Mouse (Mus musculus) bone marrow, adult 2 months (tissue): ENCODE data around the gene Kcng3. TPM values are rescaled to one million over a fixed set of nuclear protein-coding genes. Genes with fewer than 3 reads are reported as not detected.

Source experiments
- H3K27ac ChIP-seq: fragments of 200-500 bp; 2 replicates; pipeline ENCODE4 v1.5.1; 2012; ENCODE audit warnings: low read depth, mild to moderate bottlenecking, control low read depth, inconsistent platforms, low read length; ENCODE audit not compliant: control insufficient read depth, poor library complexity, insufficient read depth
- H3K4me1 ChIP-seq: fragments of 200-500 bp; 2 replicates; pipeline ENCODE4 v1.6.1; 2011; ENCODE audit warnings: low read length; ENCODE audit not compliant: control insufficient read depth, insufficient read depth
- H3K4me3 ChIP-seq: fragments of 200-500 bp; replicated peaks from 2 replicates; pipeline ENCODE3; 2011; ENCODE audit warnings: mild to moderate bottlenecking, low read depth, low read length, control low read depth; ENCODE audit not compliant: control insufficient read depth
- CTCF ChIP-seq: fragments of 200-500 bp; IDR thresholded peaks from 2 replicates; pipeline ENCODE4 v1.5.1; 2011; ENCODE audit warnings: low read length, control low read depth; ENCODE audit not compliant: control insufficient read depth, insufficient read depth
- POLR2A ChIP-seq: fragments of 200-500 bp; IDR thresholded peaks from 2 replicates; pipeline ENCODE4 v1.6.1; 2011; ENCODE audit warnings: low read depth, mild to moderate bottlenecking, control low read depth, low read length, borderline replicate concordance; ENCODE audit not compliant: control insufficient read depth
- WGBS: fragments of 180-500 bp; shearing (Covaris S2); methylation state at CpG from one replicate; pipeline ENCODE4 v1.1.7; 2018; 5-methylcytosine and 5-hydroxymethylcytosine counted together
- polyA plus RNA-seq: library from polyadenylated mRNA; stranded (reverse); fragments of >200 nt; gene quantifications from 2 replicates; pipeline ENCODE4 v1.2.4, GENCODE M21; 2011; ENCODE audit warnings: low replicate concordance; ENCODE audit not compliant: missing spikeins, insufficient read depth, insufficient read length

The Kcng3 gene
- polyA plus RNA-seq, 1 experiment: not detected

DNA sequence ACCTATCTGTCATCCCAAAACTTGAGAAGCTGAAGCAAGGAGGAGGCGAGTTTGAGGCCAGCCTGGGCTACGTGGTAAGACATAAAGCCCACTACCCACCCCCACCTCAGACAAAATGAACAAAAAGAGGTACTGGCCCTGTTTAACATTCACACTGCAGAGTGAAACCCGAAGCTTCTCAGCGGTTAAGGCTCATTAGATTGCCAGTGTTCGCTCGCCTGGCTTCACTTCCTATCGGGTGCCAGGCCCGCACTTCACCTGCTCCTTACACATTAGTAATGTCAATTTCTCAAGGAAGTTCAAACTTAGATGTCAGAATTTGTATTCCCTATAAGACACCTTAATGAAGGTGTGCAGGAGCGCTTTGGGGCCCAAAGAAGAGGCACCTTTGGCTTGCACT lies 25.7 kb upstream of the Kcng3 start:
- 80% methylated on average over 9 of the region's 9 CpGs for WGBS
- no peak for TF ChIP-seq CTCF
- TF ChIP-seq POLR2A: no peak
- Histone ChIP-seq H3K4me3 (no peak overlapping the region), H3K27ac (no peak overlapping the region), H3K4me1 (peaks cover 3% of the 10 kb centered on the region)

- WGBS: 79% methylated on average over 3 of the region's 3 CpGs
- peaks cover 3% of the 10 kb centered on the region for H3K4me1 ChIP-seq
- TF ChIP-seq CTCF: no peak
- TF ChIP-seq POLR2A: no peak
- H3K4me3 ChIP-seq: no peak overlapping the region
- no peak overlapping the region for H3K27ac ChIP-seq
Observed at GRCm38 (mm10) chr17:83655732-83656131, 24.0 kb upstream of the Kcng3 start.

DNA sequence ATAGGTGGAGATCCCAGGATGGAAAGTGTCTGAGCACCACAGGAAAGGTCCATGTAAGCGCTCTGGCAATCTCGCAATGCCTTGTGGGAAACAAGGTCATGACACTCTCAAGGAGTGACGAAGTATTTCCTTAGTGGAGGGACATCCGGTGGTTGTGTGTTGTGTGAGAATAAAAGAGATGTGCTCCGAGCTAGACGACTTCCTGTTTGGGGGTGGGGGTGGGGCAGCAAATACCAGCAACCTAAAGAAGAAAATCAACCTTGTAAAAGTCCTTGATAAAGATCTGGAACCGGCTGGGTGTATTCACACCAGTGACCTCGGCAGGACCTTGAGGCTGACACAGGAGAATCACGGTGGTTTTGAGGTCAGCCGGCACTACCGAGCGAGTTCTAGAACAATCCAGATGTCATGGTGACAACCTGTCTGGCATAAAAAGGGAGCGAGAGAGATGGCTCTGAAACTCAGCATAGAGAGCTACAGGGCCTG lies 23.0 kb upstream of the Kcng3 start:
- Histone ChIP-seq H3K4me3 (no peak overlapping the region), H3K4me1 (peaks cover 3% of the 10 kb centered on the region), H3K27ac (peak overlapping the region; percentile 21)
- WGBS: 19% methylated on average over 13 of the region's 13 CpGs
- TF ChIP-seq POLR2A: no peak
- TF ChIP-seq CTCF: no peak

- no peak overlapping the region for H3K27ac ChIP-seq
- peaks cover 3% of the 10 kb centered on the region for H3K4me1 ChIP-seq
- TF ChIP-seq POLR2A (no peak), CTCF (no peak)
- 85% methylated on average over 3 of the region's 3 CpGs for WGBS
- no peak overlapping the region for H3K4me3 ChIP-seq
Observed at GRCm38 (mm10) chr17:83653635-83654034, 21.9 kb upstream of the Kcng3 start.

GRCm38 (mm10) chr17:83650932-83651682 lies 19.4 kb upstream of the Kcng3 start:
- WGBS: 70% methylated on average over 7 of the region's 7 CpGs
- peaks cover 3% of the 10 kb centered on the region for H3K4me1 ChIP-seq
- no peak overlapping the region for H3K4me3 ChIP-seq
- no peak for TF ChIP-seq CTCF
- TF ChIP-seq POLR2A: no peak
- H3K27ac ChIP-seq: no peak overlapping the region

GRCm38 (mm10) chr17:83649986-83650385 lies 18.3 kb upstream of the Kcng3 start:
- Histone ChIP-seq H3K4me1 (peaks cover 3% of the 10 kb centered on the region), H3K4me3 (no peak overlapping the region), H3K27ac (no peak overlapping the region)
- TF ChIP-seq POLR2A (no peak), CTCF (no peak)
- WGBS: 66% methylated on average over 3 of the region's 3 CpGs

- no peaks in the 10 kb centered on the region; the same call in 1 of the 2 replicates for H3K4me1 ChIP-seq
Observed at GRCm38 (mm10) chr17:83647413-83647812, 15.7 kb upstream of the Kcng3 start.

DNA sequence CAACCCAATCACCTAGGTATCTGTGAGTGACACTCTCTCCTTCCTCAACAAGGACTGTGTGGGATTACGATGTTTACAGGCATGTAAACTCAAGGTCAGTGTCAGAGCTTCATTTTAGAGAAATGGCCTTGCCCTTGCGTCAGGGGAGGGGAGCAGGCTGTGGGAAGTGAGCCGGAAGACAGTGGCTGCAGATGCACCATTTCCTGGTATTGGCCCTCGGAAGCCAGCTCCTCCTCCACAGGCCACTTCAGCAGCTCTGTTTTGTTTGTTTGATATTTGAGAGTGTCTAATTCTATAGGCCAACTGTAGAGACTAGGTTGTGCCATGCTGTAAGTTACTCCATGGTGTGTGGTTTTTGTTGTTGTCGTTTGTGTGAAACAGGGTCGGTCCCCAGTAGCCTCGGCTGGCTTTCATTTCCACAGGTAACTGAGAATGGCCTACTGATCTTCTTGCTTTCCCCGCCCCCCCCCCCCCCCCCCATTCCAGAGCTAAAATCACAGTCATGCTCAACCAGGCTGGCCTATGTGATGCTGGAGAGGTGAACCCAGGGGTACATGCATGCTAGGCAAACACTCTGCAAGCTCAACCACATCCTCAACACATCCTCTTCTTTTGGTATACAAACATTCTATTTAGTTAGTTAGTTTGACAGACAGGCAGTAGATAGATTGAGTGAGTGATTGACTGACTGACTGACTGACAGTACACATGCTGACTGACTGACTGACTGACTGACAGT lies 14.9 kb upstream of the Kcng3 start:
- Histone ChIP-seq H3K4me1 (no peaks in the 10 kb centered on the region; the same call in 1 of the 2 replicates), H3K4me3 (no peak overlapping the region), H3K27ac (no peak overlapping the region)
- TF ChIP-seq POLR2A (no peak), CTCF (no peak)
- 58% methylated on average over 8 of the region's 8 CpGs for WGBS

More at GRCm38 (mm10) chr17:83647413-83647812, 15.7 kb upstream of the Kcng3 start:
- H3K27ac ChIP-seq: no peak overlapping the region
- no peak overlapping the region for H3K4me3 ChIP-seq
- 91% methylated on average over 7 of the region's 7 CpGs for WGBS
- TF ChIP-seq POLR2A (no peak), CTCF (no peak)
